Mouse (Mus musculus): ENCODE results near the gene Gm10803. TPM values are rescaled to one million over a fixed set of nuclear protein-coding genes. Genes with fewer than 3 reads are reported as not detected.
"Not testable (repeated sequence)": the region's sequence is repeated elsewhere in the genome, so short reads cannot be mapped to it uniquely, and the experiment has no call there.

The Gm10803 gene
- not detected in 2 replicates for polyA plus RNA-seq (2016; fragmentation: Nextera tagmentation; extraction: Ambion mirVana)

DNA sequence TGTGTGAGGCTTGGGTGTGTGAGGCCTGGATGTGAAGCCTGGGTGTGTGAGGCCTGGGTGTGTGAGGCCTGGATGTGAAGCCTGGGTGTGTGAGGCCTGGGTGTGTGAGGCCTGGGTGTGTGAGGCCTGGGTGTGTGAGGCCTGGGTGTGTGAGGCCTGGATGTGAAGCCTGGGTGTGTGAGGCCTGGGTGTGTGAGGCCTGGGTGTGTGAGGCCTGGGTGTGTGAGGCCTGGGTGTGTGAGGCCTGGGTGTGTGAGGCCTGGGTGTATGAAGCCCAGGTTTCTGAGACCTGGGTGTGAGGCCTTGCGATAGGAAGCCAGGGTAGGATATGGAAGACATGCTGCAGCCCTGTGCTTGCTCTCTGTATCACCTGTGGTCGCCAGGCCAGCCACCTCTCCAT, at the start of gene Gm10803:
TSS of gene Gm10803 (plus strand) at position 301 of the 400 bp plus-strand sequence.
- not testable (repeated sequence) for H3K4me3 ChIP-seq; H3K27me3 ChIP-seq (replicated peaks); H3K4me2 ChIP-seq (replicated peaks); H3K4me1 ChIP-seq; H3K27ac ChIP-seq; H3K9me3 ChIP-seq; H3K36me3 ChIP-seq; ATAC-seq (ENCODE audit: low FRiP score, low read depth); H3K9ac ChIP-seq
- 93% methylated on average over 2 of the region's 2 CpGs for WGBS

DNA sequence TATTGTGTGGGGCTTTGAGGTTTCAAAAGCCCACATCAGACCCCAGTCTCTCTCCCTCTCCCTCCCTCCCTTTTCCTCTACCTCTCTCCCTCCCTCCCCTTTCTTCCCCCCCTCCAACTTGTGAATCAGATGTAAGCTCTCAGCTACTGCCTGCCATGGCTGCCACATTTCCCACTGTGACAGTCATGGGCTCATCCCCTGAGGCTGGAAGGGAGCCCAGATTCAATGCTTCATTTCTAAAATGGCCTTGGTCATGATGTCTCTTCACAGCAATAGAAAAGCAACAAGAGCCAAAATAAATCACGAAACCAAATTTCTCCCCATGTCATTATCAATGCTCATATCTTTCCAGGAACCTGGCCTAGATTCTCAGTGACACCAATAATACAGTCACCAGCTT, 49.5 kb upstream of the Gm10803 start:
- Histone ChIP-seq H3K27me3 (replicated peaks) (no peaks in the 10 kb centered on the region), H3K4me1 (no peaks in the 10 kb centered on the region), H3K9me3 (no peaks in the 10 kb centered on the region), H3K9ac (no peak overlapping the region), H3K4me2 (replicated peaks) (no peak overlapping the region), H3K36me3 (no peaks in the 10 kb centered on the region), H3K4me3 (no peak overlapping the region), H3K27ac (no peak overlapping the region)
- WGBS, result 95% methylated on average over 1 of the region's 1 CpGs
- ATAC-seq (ENCODE audit: low FRiP score, low read depth), result no peak

- H3K4me1 ChIP-seq, result no peaks in the 10 kb centered on the region
- no peaks in the 10 kb centered on the region for H3K9me3 ChIP-seq
- no peak overlapping the region for H3K4me2 ChIP-seq (replicated peaks)
- ATAC-seq (ENCODE audit: low FRiP score, low read depth), result no peak
- H3K4me3 ChIP-seq, result no peak overlapping the region
- H3K9ac ChIP-seq, result no peak overlapping the region
- no peaks in the 10 kb centered on the region for H3K36me3 ChIP-seq
- H3K27ac ChIP-seq, result no peak overlapping the region
- 69% methylated on average over 7 of the region's 7 CpGs for WGBS
- no peaks in the 10 kb centered on the region for H3K27me3 ChIP-seq (replicated peaks)
Observed at GRCm38 (mm10) chr2:93512130-93512529, 48.2 kb upstream of the Gm10803 start.

DNA sequence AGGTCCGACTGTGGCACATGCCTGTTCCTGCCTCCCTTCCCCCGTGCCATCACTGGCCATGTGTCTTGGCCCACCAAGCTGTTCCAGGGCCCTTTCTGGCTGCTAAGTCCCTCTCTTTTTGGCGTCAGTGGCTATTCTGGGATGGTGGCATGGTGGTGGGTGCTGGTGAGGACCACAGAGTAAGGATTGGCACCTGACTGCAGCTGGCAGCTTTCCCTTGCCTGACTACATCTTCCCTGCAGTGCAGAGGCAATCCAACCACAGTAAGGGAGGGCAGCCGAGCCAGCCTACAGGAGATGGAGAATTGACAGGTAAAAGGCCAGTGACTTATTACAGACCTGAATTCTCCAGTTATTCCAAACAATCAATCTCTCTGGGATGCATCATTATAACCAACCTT, 45.1 kb upstream of the Gm10803 start:
- no peaks in the 10 kb centered on the region for H3K36me3 ChIP-seq
- H3K9ac ChIP-seq, result no peak overlapping the region
- H3K9me3 ChIP-seq, result no peaks in the 10 kb centered on the region
- H3K27ac ChIP-seq, result no peak overlapping the region
- no peak overlapping the region for H3K4me3 ChIP-seq
- H3K27me3 ChIP-seq (replicated peaks), result no peaks in the 10 kb centered on the region
- no peak overlapping the region for H3K4me2 ChIP-seq (replicated peaks)
- no peak for ATAC-seq (ENCODE audit: low FRiP score, low read depth)
- WGBS, result 90% methylated on average over 4 of the region's 4 CpGs
- no peaks in the 10 kb centered on the region for H3K4me1 ChIP-seq

DNA sequence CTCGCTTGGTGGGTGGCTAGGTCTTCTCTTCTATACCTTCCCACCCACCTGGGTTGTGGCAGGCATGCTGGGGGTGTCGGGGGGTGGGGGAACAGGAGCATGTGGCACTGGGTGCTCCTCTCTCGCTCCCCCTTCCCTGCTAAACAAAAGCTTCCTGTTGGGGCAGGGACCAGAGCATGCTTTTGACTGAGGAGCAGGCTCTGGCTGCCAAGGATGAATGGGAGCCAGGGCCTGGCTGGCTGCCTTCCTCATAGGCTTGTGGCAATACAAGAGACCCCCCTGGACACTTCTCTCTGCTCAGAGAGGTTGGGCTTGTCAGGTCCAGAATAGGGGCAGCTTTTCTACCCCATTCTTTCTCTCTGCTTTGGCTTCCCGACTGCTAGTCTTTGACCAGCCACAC, 39.3 kb upstream of the Gm10803 start:
- H3K9me3 ChIP-seq, result no peaks in the 10 kb centered on the region
- peaks cover 6% of the 10 kb centered on the region; the same call in 1 of the 2 replicates for H3K4me1 ChIP-seq
- no peak overlapping the region for H3K4me2 ChIP-seq (replicated peaks)
- no peak overlapping the region for H3K27ac ChIP-seq
- H3K4me3 ChIP-seq, result no peak overlapping the region
- no peak for ATAC-seq (ENCODE audit: low FRiP score, low read depth)
- H3K36me3 ChIP-seq, result no peaks in the 10 kb centered on the region
- H3K27me3 ChIP-seq (replicated peaks), result no peaks in the 10 kb centered on the region
- 71% methylated on average over 4 of the region's 4 CpGs for WGBS
- H3K9ac ChIP-seq, result no peak overlapping the region

DNA sequence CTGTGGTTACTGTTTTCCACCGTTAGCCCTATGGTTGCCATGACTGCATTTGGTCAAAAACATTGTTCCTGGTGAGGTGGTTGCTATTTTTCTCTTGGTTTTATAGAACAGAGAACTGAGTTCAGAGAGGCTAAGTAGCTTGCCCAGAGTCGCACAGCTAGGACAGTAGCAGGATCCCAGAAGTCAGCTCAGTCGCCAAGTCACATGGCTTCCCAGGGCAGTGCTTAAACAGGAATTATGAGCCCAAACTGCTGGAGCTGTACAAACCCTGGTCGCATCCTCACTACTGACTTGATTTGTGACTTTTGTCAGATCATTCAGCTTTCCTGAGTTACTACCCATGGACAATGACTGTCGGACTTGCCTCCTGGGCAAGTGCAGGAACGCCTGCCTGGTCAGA, 38.8 kb upstream of the Gm10803 start:
- whole genome bisulfite sequencing, result 49% methylated on average over 6 of the region's 6 CpGs
- H3K4me3 ChIP-seq, result no peak overlapping the region
- H3K9me3 ChIP-seq, result no peaks in the 10 kb centered on the region
- ATAC-seq (ENCODE audit: low FRiP score, low read depth), result peak; percentile 37; the same call in 1 of the 2 replicates
- no peaks in the 10 kb centered on the region for H3K36me3 ChIP-seq
- no peak overlapping the region for H3K9ac ChIP-seq
- no peaks in the 10 kb centered on the region for H3K27me3 ChIP-seq (replicated peaks)
- no peak overlapping the region for H3K27ac ChIP-seq
- H3K4me2 ChIP-seq (replicated peaks), result no peak overlapping the region
- peaks cover 6% of the 10 kb centered on the region; the same call in 1 of the 2 replicates for H3K4me1 ChIP-seq

- Histone ChIP-seq H3K4me2 (replicated peaks) (no peak overlapping the region), H3K9ac (no peak overlapping the region), H3K4me1 (peaks cover 6% of the 10 kb centered on the region; the same call in 1 of the 2 replicates), H3K9me3 (no peaks in the 10 kb centered on the region), H3K27me3 (replicated peaks) (no peaks in the 10 kb centered on the region), H3K27ac (no peak overlapping the region), H3K36me3 (no peaks in the 10 kb centered on the region), H3K4me3 (no peak overlapping the region)
- peak; percentile 48; the same call in 1 of the 2 replicates for ATAC-seq (ENCODE audit: low FRiP score, low read depth)
- 47% methylated on average over 16 of the region's 16 CpGs for WGBS
Observed at GRCm38 (mm10) chr2:93522005-93522404, 38.4 kb upstream of the Gm10803 start.

GRCm38 (mm10) chr2:93525033-93525762, 35.2 kb upstream of the Gm10803 start:
- WGBS, result 62% methylated on average over 16 of the region's 16 CpGs

DNA sequence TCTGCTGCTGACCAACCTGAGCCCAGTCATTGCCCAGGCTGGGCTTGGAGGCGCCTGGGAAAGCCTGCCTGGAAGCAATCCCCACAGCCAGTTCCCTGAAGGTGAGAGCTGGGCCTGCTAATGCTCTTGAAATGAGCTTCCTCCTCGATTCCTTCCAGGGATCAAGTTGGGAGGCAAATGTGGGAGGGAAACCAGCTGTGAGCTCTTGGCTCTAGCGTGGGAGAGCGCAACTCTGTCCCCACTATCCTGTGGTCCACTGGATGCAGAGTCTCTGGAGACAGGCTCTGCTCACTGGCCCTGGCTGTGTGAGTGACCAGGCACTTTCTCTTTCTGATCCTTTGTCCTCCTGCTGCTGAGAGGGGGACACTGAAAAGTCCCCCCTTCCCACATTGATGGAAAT, 30.8 kb upstream of the Gm10803 start:
- H3K27me3 ChIP-seq (replicated peaks), result no peaks in the 10 kb centered on the region
- H3K4me3 ChIP-seq, result no peak overlapping the region
- WGBS, result 67% methylated on average over 4 of the region's 4 CpGs
- no peaks in the 10 kb centered on the region for H3K4me1 ChIP-seq
- H3K36me3 ChIP-seq, result no peaks in the 10 kb centered on the region
- no peaks in the 10 kb centered on the region for H3K9me3 ChIP-seq
- no peak overlapping the region for H3K27ac ChIP-seq
- ATAC-seq (ENCODE audit: low FRiP score, low read depth), result no peak
- H3K9ac ChIP-seq, result no peak overlapping the region
- no peak overlapping the region for H3K4me2 ChIP-seq (replicated peaks)

More at GRCm38 (mm10) chr2:93525033-93525762, 35.2 kb upstream of the Gm10803 start:
- no peaks in the 10 kb centered on the region for H3K27me3 ChIP-seq (replicated peaks)
- ATAC-seq (ENCODE audit: low FRiP score, low read depth), result no peak
- no peak overlapping the region for H3K4me3 ChIP-seq
- no peaks in the 10 kb centered on the region for H3K9me3 ChIP-seq
- no peak overlapping the region for H3K27ac ChIP-seq
- no peaks in the 10 kb centered on the region for H3K36me3 ChIP-seq
- no peak overlapping the region for H3K4me2 ChIP-seq (replicated peaks)
- no peak overlapping the region for H3K9ac ChIP-seq
- peaks cover 6% of the 10 kb centered on the region; the same call in 1 of the 2 replicates for H3K4me1 ChIP-seq

DNA sequence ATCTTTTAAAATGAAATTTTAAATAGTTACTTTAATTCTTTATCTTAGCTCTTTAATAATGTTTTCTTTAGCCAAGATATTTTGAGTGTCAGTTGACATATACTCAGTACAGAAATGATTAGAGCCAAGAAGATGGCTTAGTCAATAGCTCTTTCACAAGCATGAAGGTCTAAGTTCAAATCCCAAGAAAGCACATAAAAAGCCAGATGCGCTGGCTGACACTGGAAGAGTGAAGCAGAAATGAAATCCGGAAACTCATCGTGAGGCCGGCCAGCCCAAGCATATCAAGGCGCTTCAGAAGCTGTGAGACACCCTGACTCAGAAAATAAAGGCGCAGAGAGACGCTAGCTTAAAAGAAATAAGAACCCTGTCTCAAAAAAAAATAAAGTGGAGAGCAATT, 26.5 kb upstream of the Gm10803 start:
- 91% methylated on average over 7 of the region's 7 CpGs for WGBS
- Histone ChIP-seq H3K27me3 (replicated peaks) (no peaks in the 10 kb centered on the region), H3K27ac (no peak overlapping the region), H3K4me1 (0 out of 2 replicates have a peak, but pooled peaks cover 2% of the 10 kb centered on the region), H3K36me3 (no peaks in the 10 kb centered on the region), H3K9ac (no peak overlapping the region), H3K9me3 (no peaks in the 10 kb centered on the region), H3K4me2 (replicated peaks) (no peak overlapping the region), H3K4me3 (no peak overlapping the region)
- no peak for ATAC-seq (ENCODE audit: low FRiP score, low read depth)

- H3K36me3 ChIP-seq, result no peaks in the 10 kb centered on the region
- no peaks in the 10 kb centered on the region for H3K9me3 ChIP-seq
- H3K9ac ChIP-seq, result no peak overlapping the region
- WGBS, result 49% methylated on average over 3 of the region's 3 CpGs
- no peak for ATAC-seq (ENCODE audit: low FRiP score, low read depth)
- no peaks in the 10 kb centered on the region for H3K27me3 ChIP-seq (replicated peaks)
- no peak overlapping the region for H3K27ac ChIP-seq
- no peak overlapping the region for H3K4me2 ChIP-seq (replicated peaks)
- no peak overlapping the region for H3K4me3 ChIP-seq
- H3K4me1 ChIP-seq, result 0 out of 2 replicates have a peak, but pooled peaks cover 2% of the 10 kb centered on the region
Observed at GRCm38 (mm10) chr2:93537385-93537967, 22.9 kb upstream of the Gm10803 start.

GRCm38 (mm10) chr2:93538140-93538539, 22.2 kb upstream of the Gm10803 start:
- H3K27me3 ChIP-seq (replicated peaks), result no peaks in the 10 kb centered on the region
- H3K9me3 ChIP-seq, result no peaks in the 10 kb centered on the region
- H3K4me3 ChIP-seq, result no peak overlapping the region
- H3K9ac ChIP-seq, result no peak overlapping the region
- WGBS, result 49% methylated on average over 6 of the region's 6 CpGs
- no peaks in the 10 kb centered on the region for H3K36me3 ChIP-seq
- no peak for ATAC-seq (ENCODE audit: low FRiP score, low read depth)
- H3K27ac ChIP-seq, result no peak overlapping the region
- H3K4me2 ChIP-seq (replicated peaks), result no peak overlapping the region
- 0 out of 2 replicates have a peak, but pooled peaks cover 2% of the 10 kb centered on the region for H3K4me1 ChIP-seq

Measured in neural tube, embryonic 12.5 days (tissue).